Mouse (Mus musculus): ENCODE data around the gene Cdk2ap1.
A peak's percentile ranks its signal among the peaks of the same experiment; 100 is the strongest.
"Not testable (repeated sequence)": the region's sequence is repeated elsewhere in the genome, so short reads cannot be mapped to it uniquely, and the experiment has no call there.

Gene Cdk2ap1

DNA sequence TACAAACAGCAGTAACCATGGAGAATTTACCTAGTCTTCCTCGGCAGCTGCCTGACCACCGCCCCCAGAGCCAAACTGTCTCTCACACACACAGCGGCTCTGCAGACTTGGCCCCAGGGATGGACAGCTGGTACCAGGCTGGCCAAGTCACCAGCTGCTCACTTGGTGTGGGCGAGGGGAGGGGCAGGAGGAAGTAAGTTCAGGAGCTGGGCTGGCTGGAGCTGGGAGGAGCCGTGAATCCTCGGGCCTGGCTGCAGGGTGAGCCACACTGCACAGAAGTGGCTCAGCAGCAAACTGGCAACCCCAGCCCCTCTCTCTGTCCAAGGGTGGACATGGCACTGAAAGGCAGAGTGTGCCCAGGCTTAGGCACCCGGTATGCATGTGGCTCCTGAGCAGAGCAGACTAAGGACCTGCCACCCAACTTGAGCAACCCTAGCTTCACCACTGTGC is 11.7 kb downstream of the Cdk2ap1 start:
- DNase-seq, result peak; percentile 79 to 86

DNA sequence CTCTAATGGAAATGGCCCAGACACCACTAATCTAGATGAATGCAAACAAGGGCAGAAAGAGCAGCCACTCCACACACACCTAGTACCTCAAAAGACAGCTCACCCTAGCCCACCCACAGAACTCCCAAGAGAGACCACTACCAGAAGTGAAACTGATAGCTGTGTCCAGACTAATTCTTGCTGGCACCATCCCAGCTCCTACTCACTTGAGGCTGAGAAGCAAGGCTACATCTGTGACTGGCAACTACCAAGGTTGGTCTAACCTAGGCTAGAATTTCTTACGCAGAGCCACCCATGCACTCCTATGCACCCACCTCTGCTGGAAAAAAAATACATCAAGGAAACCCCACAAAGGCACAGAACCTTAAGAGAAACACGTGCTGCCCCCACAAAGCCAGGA is 12.5 kb downstream of the Cdk2ap1 start:
- peak in 1 of 2 experiments; percentile 49 for DNase-seq

- DNase-seq, result peak; percentile 82 to 83
These were observed 13.7 kb downstream of the Cdk2ap1 start for GRCm38 (mm10) chr5:124349196-124349595.

DNA sequence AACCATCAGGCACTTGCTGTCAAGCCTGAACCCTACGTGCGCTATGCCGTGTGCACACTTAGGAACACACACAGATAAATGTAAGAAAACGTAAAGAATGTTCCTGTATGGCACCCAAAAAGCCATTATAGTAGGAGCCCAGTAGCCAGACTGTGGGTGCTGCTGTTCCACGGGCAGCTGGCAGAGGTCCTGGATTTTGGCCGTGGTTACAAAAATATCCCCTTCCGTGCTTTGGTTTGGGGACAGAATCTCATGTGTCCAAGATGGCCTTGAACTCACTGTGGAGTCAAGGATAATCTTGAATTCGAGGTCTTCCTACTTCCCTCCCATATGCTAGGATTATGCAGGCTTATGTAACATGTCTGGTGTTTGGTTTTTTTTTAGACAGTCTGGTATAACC is 20.0 kb downstream of the Cdk2ap1 start:
- no peak for DNase-seq

GRCm38 (mm10) chr5:124341753-124342339 is 21.0 kb downstream of the Cdk2ap1 start:
- not testable (repeated sequence) for DNase-seq

- peak; percentile 78 to 82 for DNase-seq
These were observed 24.1 kb downstream of the Cdk2ap1 start for GRCm38 (mm10) chr5:124338791-124339190.

GRCm38 (mm10) chr5:124337909-124338308 is 25.0 kb downstream of the Cdk2ap1 start:
- DNase-seq, result peak; percentile 53 to 62

- no peak for DNase-seq
These were observed 25.8 kb downstream of the Cdk2ap1 start for GRCm38 (mm10) chr5:124337103-124337502.

- DNase-seq, result peak; percentile 79 to 84
These were observed 28.5 kb downstream of the Cdk2ap1 start for GRCm38 (mm10) chr5:124334392-124334791.

GRCm38 (mm10) chr5:124330086-124330485 is 32.8 kb downstream of the Cdk2ap1 start:
- no peak for DNase-seq

DNA sequence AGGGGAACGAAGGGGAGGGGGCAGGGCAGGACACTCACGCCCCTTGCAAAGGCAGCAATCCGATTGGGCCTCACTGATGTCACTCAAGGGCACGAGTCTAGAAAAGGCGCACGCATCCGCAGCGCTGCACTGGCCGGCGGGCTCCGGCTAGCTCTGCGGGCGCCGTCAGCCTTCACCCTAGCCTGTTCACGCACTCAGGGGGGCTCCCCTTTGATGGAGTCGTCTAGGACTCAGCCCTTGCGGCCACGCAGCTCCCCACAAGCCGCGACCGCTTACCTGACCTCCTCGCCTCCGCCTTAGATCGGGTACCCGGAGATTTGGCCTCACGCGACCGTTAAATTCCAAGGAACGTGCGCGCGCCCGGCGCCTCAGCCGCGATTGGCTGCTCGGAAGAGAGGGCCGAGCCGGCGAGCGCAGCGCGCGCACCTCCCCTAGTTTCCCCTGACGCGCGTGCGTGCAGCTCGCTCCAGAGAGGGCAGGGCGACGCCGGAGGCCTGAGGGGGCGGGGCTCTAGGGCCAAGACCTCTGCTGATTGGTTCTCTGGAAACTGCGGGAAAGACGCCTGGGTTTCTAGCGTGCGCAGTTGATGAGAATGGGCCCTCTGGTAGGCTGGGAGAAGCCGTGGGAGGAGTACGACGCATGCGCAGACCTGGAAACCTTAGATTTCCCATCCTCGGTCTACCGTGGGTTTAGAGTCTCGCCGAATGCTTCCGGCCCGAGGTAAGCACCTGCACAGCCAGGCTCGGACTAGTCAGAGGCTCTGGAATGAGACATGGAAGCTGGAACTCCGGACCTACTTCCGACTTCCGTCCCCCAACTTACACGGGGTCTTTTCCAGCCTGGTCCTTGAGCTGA is 35.1 kb downstream of the Cdk2ap1 start, which contains the start of the genes Mphosph9 and 2810006K23Rik:
Mphosph9 (minus strand) TSS at position 463 of the 855 bp plus-strand sequence.
2810006K23Rik (plus strand) TSS at position 580 of the 855 bp plus-strand sequence.
- peak; percentile 100 for DNase-seq

DNA sequence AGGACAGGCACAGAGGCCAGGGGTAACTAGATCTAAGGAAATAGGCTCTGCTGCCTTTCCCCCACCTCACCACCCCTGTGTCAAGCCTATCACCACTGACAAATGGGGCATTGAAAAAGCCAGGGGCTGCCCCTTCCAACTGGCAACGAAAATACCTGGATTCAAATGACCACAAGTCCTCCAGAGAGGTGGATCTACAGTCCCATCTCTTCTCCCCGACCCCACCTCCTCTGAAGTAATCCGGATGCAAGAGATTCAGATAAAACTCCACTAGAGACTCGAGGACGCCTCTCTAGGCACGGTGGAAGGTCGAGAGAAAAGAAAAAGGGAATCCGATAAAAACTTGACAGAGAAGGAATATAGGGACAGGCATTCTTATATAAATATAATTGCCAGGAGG is 36.1 kb downstream of the Cdk2ap1 start:
- peak; percentile 20 to 45 for DNase-seq

DNA sequence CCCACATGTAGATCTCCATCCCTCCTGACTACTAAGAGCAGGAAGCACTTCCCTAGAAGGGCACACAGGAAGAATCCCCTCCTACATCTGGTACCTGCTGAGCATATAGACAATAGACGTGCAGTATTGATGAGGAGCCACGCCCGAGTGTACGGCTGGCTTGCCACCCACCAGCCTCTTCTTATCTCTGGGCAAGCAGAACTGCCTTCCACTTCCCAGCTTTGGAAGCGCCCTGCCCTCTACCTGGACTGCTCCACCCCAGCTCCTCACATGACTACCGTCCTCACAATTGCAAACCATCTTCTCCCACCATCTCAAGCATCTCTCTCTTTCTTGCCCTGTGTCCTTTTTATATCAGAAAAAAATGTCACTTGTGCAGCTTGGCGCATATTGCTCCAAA is 45.2 kb downstream of the Cdk2ap1 start:
- no peak for DNase-seq

DNA sequence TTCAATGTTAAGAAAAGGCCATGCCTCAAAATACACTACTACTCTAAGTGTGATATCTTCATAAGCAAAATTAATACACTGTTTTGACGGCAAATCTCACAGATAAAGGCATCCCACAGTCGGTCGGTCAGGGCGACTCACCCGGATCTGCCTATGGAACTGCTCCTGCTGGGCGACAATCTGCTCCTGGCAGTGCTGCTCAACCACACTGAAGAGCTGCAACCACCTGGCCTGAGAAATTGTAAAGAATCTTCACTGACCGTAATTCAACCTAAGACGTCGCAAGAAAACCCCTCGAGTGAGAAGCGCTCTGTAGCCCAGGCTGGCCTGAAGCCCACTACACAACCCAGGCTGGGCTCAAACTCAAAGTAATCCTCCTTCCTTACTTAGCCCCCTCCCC is 46.9 kb downstream of the Cdk2ap1 start:
- DNase-seq, result peak; percentile 70 to 85

- peak; percentile 21 to 46 for DNase-seq
These were observed 47.4 kb downstream of the Cdk2ap1 start for GRCm38 (mm10) chr5:124315498-124315897.

GRCm38 (mm10) chr5:124310091-124310490 is 52.8 kb downstream of the Cdk2ap1 start:
- no peak for DNase-seq

- DNase-seq, result no peak
These were observed 53.7 kb downstream of the Cdk2ap1 start for GRCm38 (mm10) chr5:124309155-124309554.

- not testable (repeated sequence) for DNase-seq
These were observed 60.0 kb downstream of the Cdk2ap1 start for GRCm38 (mm10) chr5:124302853-124303252.

- DNase-seq, result no peak
These were observed 62.8 kb downstream of the Cdk2ap1 start for GRCm38 (mm10) chr5:124300132-124300531.

GRCm38 (mm10) chr5:124299307-124299706 is 63.6 kb downstream of the Cdk2ap1 start:
- DNase-seq, result peak; percentile 39 to 45

GRCm38 (mm10) chr5:124296475-124296874 is 66.4 kb downstream of the Cdk2ap1 start:
- DNase-seq, result no peak
